Mouse (Mus musculus) MEL (cell line): ENCODE results near the gene Slc25a19. TPM values are rescaled to one million over a fixed set of nuclear protein-coding genes. Genes with fewer than 3 reads are reported as not detected.

ENCODE experiments used
- DNase-seq: peaks from one replicate; pipeline ENCODE4 v3.0.0; 2011; ENCODE audit warnings: low read depth, low spot score
- H3K27ac ChIP-seq: 2 replicates; pipeline ENCODE4 v1.5.1; 2012; ENCODE audit warnings: low read depth, mild to moderate bottlenecking, control low read depth, low read length, moderate library complexity; ENCODE audit not compliant: control insufficient read depth
- H3K27me3 ChIP-seq, 2 experiments: fragments of 150-350 bp in 1 of 2; sonication (generic) in 1 of 2; 2 replicates each; pipeline ENCODE4 v1.6.1; 2012; ENCODE audit warnings: low read length in 2 of 2, mild to moderate bottlenecking in 2 of 2, improper control_type of control experiment in 1 of 2, moderate library complexity in 1 of 2; ENCODE audit not compliant: insufficient read depth in 2 of 2, control insufficient read depth in 1 of 2
- H3K36me3 ChIP-seq, 2 experiments: 2 replicates each; pipeline ENCODE4 v1.6.1; 2012 to 2014; ENCODE audit warnings: low read length in 2 of 2, improper control_type of control experiment in 1 of 2, inconsistent platforms in 1 of 2, mild to moderate bottlenecking in 1 of 2; ENCODE audit not compliant: insufficient read depth in 2 of 2, control insufficient read depth in 1 of 2
- H3K4me1 ChIP-seq, 2 experiments: fragments of 150-350 bp in 1 of 2; sonication (generic) in 1 of 2; 2 replicates each; pipeline ENCODE4 v1.6.1; 2012; ENCODE audit warnings: low read length in 2 of 2, improper control_type of control experiment in 1 of 2, mild to moderate bottlenecking in 1 of 2; ENCODE audit not compliant: insufficient read depth in 2 of 2, control insufficient read depth in 1 of 2
- H3K4me3 ChIP-seq, 2 experiments: fragments of 150-350 bp in 1 of 2; sonication (generic) in 1 of 2; 2 replicates each; pipeline ENCODE4 v1.5.1; 2012; ENCODE audit warnings: low read depth in 2 of 2, low read length in 2 of 2, mild to moderate bottlenecking in 2 of 2, moderate library complexity in 2 of 2, control low read depth in 1 of 2, improper control_type of control experiment in 1 of 2; ENCODE audit not compliant: control insufficient read depth in 1 of 2, insufficient read depth in 1 of 2
- H3K79me2 ChIP-seq: 2 replicates; pipeline ENCODE4 v1.6.1; 2012; ENCODE audit warnings: mild to moderate bottlenecking, low read length, moderate library complexity; ENCODE audit not compliant: control insufficient read depth, poor library complexity, insufficient read depth
- H3K9ac ChIP-seq: 2 replicates; pipeline ENCODE4 v1.6.1; 2012; ENCODE audit warnings: low read depth, mild to moderate bottlenecking, control low read depth, low read length, moderate library complexity; ENCODE audit not compliant: control insufficient read depth, poor library complexity, severe bottlenecking
- H3K9me3 ChIP-seq: fragments of 150-350 bp; sonication (generic); replicated peaks from 2 replicates; pipeline ENCODE4 v1.6.1; 2012; ENCODE audit warnings: mild to moderate bottlenecking, low read length, improper control_type of control experiment, moderate library complexity; ENCODE audit not compliant: insufficient read depth
- E2F4 ChIP-seq: IDR thresholded peaks from 2 replicates; pipeline ENCODE4 v1.6.1; 2011; ENCODE audit warnings: low read depth, low read length, improper control_type of control experiment, borderline replicate concordance
- EP300 ChIP-seq, 2 experiments: IDR thresholded peaks; 2 replicates each; pipeline ENCODE4 v1.6.1; 2011; ENCODE audit warnings: improper control_type of control experiment in 2 of 2, low read length in 2 of 2, low read depth in 1 of 2, mild to moderate bottlenecking in 1 of 2
- GABPA ChIP-seq: IDR thresholded peaks from 2 replicates; pipeline ENCODE4 v1.6.1; 2012; ENCODE audit warnings: low read depth, mild to moderate bottlenecking, inconsistent platforms, low read length, improper control_type of control experiment, moderate library complexity
- HCFC1 ChIP-seq: IDR thresholded peaks from 2 replicates; pipeline ENCODE4 v1.6.1; 2012; ENCODE audit warnings: low read depth, mild to moderate bottlenecking, inconsistent platforms, low read length, improper control_type of control experiment, moderate library complexity
- JUND ChIP-seq: IDR thresholded peaks from 2 replicates; pipeline ENCODE4 v1.6.1; 2011; ENCODE audit warnings: low read depth, mild to moderate bottlenecking, improper control_type of control experiment, low read length
- MAX ChIP-seq: IDR thresholded peaks from 2 replicates; pipeline ENCODE4 v1.6.1; 2011; ENCODE audit warnings: low read length, improper control_type of control experiment
- MYB ChIP-seq: IDR thresholded peaks from 2 replicates; pipeline ENCODE4 v1.6.1; 2011; ENCODE audit warnings: mild to moderate bottlenecking, low read depth, low read length, improper control_type of control experiment
- MYC ChIP-seq: IDR thresholded peaks from 2 replicates; pipeline ENCODE4 v1.6.1; 2011; ENCODE audit warnings: low read depth, mild to moderate bottlenecking, low read length, improper control_type of control experiment, moderate library complexity
- NELFE ChIP-seq: IDR thresholded peaks from 2 replicates; pipeline ENCODE4 v1.6.1; 2011; ENCODE audit warnings: low read depth, low read length, improper control_type of control experiment
- POLR2A ChIP-seq, 2 experiments: IDR thresholded peaks; 2 replicates each; pipeline ENCODE4 v1.6.1; 2011 to 2012; ENCODE audit warnings: low read length in 2 of 2, mild to moderate bottlenecking in 2 of 2, control low read depth in 1 of 2, improper control_type of control experiment in 1 of 2, low read depth in 1 of 2, moderate library complexity in 1 of 2; ENCODE audit not compliant: control insufficient read depth in 1 of 2, insufficient read depth in 1 of 2, poor library complexity in 1 of 2
- POLR2AphosphoS2 ChIP-seq: IDR thresholded peaks from 2 replicates; pipeline ENCODE4 v1.6.1; 2011; ENCODE audit warnings: low read length, improper control_type of control experiment
- RAD21 ChIP-seq: IDR thresholded peaks from 2 replicates; pipeline ENCODE4 v1.6.1; 2011; ENCODE audit warnings: mild to moderate bottlenecking, low read depth, low read length, improper control_type of control experiment
- RCOR1 ChIP-seq: IDR thresholded peaks from 2 replicates; pipeline ENCODE4 v1.6.1; 2012; ENCODE audit warnings: low read depth, mild to moderate bottlenecking, inconsistent platforms, low read length, improper control_type of control experiment
- SIN3A ChIP-seq: IDR thresholded peaks from 2 replicates; pipeline ENCODE4 v1.6.1; 2012; ENCODE audit warnings: low read length, improper control_type of control experiment, inconsistent platforms
- SMC3 ChIP-seq: IDR thresholded peaks from 2 replicates; pipeline ENCODE4 v1.6.1; 2011; ENCODE audit warnings: low read depth, low read length, improper control_type of control experiment
- TBP ChIP-seq: IDR thresholded peaks from 2 replicates; pipeline ENCODE4 v1.8.0; 2011; ENCODE audit warnings: low read depth, low read length, improper control_type of control experiment
- UBTF ChIP-seq: IDR thresholded peaks from 2 replicates; pipeline ENCODE4 v1.6.1; 2012; ENCODE audit warnings: low read depth, mild to moderate bottlenecking, inconsistent platforms, low read length, improper control_type of control experiment, moderate library complexity, borderline replicate concordance; ENCODE audit not compliant: insufficient read depth
- USF2 ChIP-seq, 2 experiments: IDR thresholded peaks; 2 replicates each; pipeline ENCODE4 v1.6.1; 2011 to 2012; ENCODE audit warnings: improper control_type of control experiment in 2 of 2, low read length in 2 of 2, borderline replicate concordance in 1 of 2, inconsistent platforms in 1 of 2, low read depth in 1 of 2, mild to moderate bottlenecking in 1 of 2; ENCODE audit not compliant: insufficient read depth in 1 of 2
- ZC3H11A ChIP-seq: IDR thresholded peaks from 2 replicates; pipeline ENCODE4 v1.6.1; 2012; ENCODE audit warnings: low read depth, mild to moderate bottlenecking, inconsistent platforms, low read length, improper control_type of control experiment
- ZKSCAN1 ChIP-seq: IDR thresholded peaks from 2 replicates; pipeline ENCODE4 v1.6.1; 2012; ENCODE audit warnings: low read depth, mild to moderate bottlenecking, inconsistent platforms, low read length, improper control_type of control experiment, moderate library complexity
- ZMIZ1 ChIP-seq: IDR thresholded peaks from 2 replicates; pipeline ENCODE4 v1.6.1; 2012; ENCODE audit warnings: low read depth, mild to moderate bottlenecking, inconsistent platforms, low read length, improper control_type of control experiment, moderate library complexity
- ZNF384 ChIP-seq: IDR thresholded peaks from 2 replicates; pipeline ENCODE4 v1.6.1; 2012; ENCODE audit warnings: low read depth, mild to moderate bottlenecking, inconsistent platforms, low read length, improper control_type of control experiment
- polyA plus RNA-seq, 2 experiments: library from polyadenylated mRNA; stranded (reverse) in 1 of 2; unstranded in 1 of 2; fragments of >175 nt in 1 of 2; fragments of >200 nt in 1 of 2; gene quantifications; 2 replicates each; pipeline versions ENCODE4 v1.2.1 to v1.2.4; 2012; ENCODE audit warnings: low replicate concordance in 2 of 2, low read depth in 1 of 2; ENCODE audit not compliant: insufficient read length in 2 of 2, insufficient read depth in 1 of 2, missing spikeins in 1 of 2
- total RNA-seq: library from RNA; depleted of rRNA; stranded (reverse); fragments of 300-350 nt; gene quantifications from 2 replicates; pipeline ENCODE4 v1.2.3, GENCODE M21; 2012

The Slc25a19 gene
- total and polyA plus RNA-seq, 3 experiments, result 35.3 to 43.1 TPM; not detected in 1

DNA sequence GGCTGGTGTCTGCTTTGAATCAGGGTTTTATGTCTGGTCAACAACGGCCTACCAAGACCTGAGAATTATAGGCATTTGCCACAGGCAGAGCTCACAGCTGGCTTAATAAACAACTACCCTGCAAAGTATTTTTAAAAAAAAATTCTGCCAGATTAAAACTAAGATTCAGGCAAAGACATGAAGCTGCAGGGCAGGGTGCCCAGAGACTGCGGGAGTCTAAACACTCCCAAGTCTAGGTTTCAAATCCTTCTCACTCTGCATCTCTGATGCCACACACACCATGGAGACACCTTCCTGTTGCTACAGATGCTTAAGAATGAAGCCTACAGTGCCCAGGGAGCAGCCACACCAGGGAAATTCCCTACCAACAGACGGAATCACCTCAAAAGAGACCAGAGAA is 23.6 kb upstream of the Slc25a19 start:
- Histone ChIP-seq H3K4me3 (no peak overlapping the region), H3K9ac (no peak overlapping the region), H3K27me3 (no peaks in the 10 kb centered on the region), H3K4me1 (no peaks in the 10 kb centered on the region), H3K9me3 (no peaks in the 10 kb centered on the region), H3K79me2 (peaks cover 15% of the 10 kb centered on the region), H3K27ac (no peak overlapping the region), H3K36me3 (peaks cover 0 to 48% of the 10 kb centered on the region in 2 experiments; a peak in 3 of 4 replicates)
- no peak for DNase-seq
- TF ChIP-seq UBTF, result no peak
- TF ChIP-seq ZKSCAN1, result no peak
- no peak for TF ChIP-seq USF2 (IDR thresholded peaks at IDR 0.05; ENCODE audit: borderline replicate concordance in 1 of 2, insufficient read depth in 1 of 2, low read depth in 1 of 2, low read length in 2 of 2)
- TF ChIP-seq RCOR1, result no peak
- TF ChIP-seq POLR2A (IDR thresholded peaks at IDR 0.05; ENCODE audit: control insufficient read depth in 1 of 2, insufficient read depth in 1 of 2, low read depth in 1 of 2, low read length in 2 of 2, poor library complexity in 1 of 2), result no peak; a peak in 1 of 4 replicates
- TF ChIP-seq POLR2AphosphoS2, result no peak
- TF ChIP-seq ZNF384, result no peak
- no peak for TF ChIP-seq RAD21
- no peak for TF ChIP-seq JUND
- TF ChIP-seq GABPA, result no peak
- no peak for TF ChIP-seq EP300 (IDR thresholded peaks at IDR 0.05; ENCODE audit: low read depth in 1 of 2, low read length in 2 of 2)
- no peak for TF ChIP-seq MYB
- no peak for TF ChIP-seq NELFE

DNA sequence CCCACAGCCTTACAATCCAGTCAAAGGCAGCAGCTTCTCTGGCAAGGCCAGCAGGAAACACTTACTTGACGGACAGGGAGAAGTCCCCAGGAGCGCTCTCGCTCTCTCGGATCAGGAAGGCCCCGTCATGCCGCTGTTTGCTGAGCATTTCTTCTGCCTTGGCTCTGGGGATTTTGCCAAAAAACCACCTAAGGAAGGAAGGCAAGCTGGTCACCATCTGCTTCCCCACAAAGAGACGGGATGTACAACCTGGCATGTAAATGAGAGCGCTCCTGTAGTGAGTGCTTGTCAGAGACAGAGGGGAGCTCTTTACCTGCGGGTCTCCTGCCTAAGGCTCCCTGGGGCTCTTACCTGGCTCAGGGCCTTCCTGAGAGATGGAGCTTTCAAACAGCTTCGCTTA is 21.6 kb upstream of the Slc25a19 start:
- H3K79me2 ChIP-seq, result peaks cover 7% of the 10 kb centered on the region
- H3K4me1 ChIP-seq, result no peaks in the 10 kb centered on the region
- DNase-seq, result no peak
- no peak overlapping the region for H3K27ac ChIP-seq
- no peak overlapping the region for H3K4me3 ChIP-seq
- H3K27me3 ChIP-seq, result no peaks in the 10 kb centered on the region
- H3K36me3 ChIP-seq, result peaks cover 0 to 37% of the 10 kb centered on the region in 2 experiments; a peak in 3 of 4 replicates
- H3K9ac ChIP-seq, result no peak overlapping the region
- H3K9me3 ChIP-seq, result no peaks in the 10 kb centered on the region
- TF ChIP-seq JUND (no peak), ZC3H11A (no peak), E2F4 (no peak), SMC3 (no peak), SIN3A (no peak), ZKSCAN1 (no peak), ZMIZ1 (no peak), TBP (no peak), HCFC1 (no peak), UBTF (no peak), MAX (no peak), MYC (no peak), NELFE (no peak)
